Mouse (Mus musculus): ENCODE data around the gene Rimkla. TPM values are rescaled to one million over a fixed set of nuclear protein-coding genes. Genes with fewer than 3 reads are reported as not detected.

Gene Rimkla
- total RNA-seq, 2 experiments from 2014 or later, result 1.2 to 2.0 TPM

DNA sequence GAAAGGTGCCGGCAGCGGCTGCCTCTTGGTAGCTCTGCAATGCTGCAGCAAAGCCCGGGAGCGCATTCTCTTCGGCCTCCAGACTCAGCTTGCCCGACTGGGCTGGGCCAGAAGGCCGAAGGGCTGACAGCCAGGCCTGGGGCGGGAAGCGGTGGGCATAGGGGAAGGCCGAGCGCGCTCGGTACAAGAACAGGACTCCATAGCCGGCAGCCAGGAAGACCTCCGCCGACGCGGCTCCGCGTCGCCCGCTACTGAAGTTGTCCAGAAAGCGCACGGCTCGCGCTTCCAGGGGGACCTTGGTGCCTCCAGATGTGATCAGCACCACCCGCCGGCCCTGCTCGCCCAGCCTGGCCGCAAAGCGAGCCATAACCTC lies 70.5 kb downstream of the Rimkla start:
- peak in 1 of 2 experiments; percentile 11 for DNase-seq (ENCODE audit: low spot score in 2 of 2)

- no peak for DNase-seq (ENCODE audit: low spot score in 2 of 2)
These were observed 71.2 kb downstream of the Rimkla start for GRCm38 (mm10) chr4:119421191-119421590.

DNA sequence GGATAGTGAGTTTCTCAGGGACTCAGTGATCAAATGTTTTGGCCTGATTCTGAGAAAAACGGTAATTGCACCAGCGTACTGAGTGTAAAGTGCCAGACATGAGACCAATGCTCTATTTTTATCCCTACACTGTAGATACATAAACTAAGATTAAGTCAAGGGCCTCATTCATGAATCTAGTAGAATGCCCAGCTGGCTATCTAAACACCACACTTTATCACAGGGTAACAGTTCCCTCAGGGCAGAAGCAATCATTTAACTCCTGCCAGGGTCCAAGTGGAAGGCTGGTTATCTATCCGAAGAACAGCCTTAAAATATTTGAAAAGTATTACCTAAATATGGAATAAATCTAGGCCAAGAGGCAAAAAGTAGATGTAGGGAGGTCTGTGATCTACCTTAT lies 74.5 kb downstream of the Rimkla start:
- no peak for DNase-seq (ENCODE audit: low spot score in 2 of 2)

- no peak for DNase-seq (ENCODE audit: low spot score in 2 of 2)
These were observed 75.2 kb downstream of the Rimkla start for GRCm38 (mm10) chr4:119417270-119417669.

Other genes starting within 250 kb of the Rimkla start
- 1 to 10 TPM in 1 of 2 experiments, under 1 TPM in 1; 0.45 to 8.8 TPM for gene Cldn19, start 237.2 kb downstream of the Rimkla start, total RNA-seq (2021)
- gene Ybx1, start 198.0 kb downstream of the Rimkla start, total RNA-seq (2021), result 100 to 1,000 TPM; 555 to 590 TPM
- 10 to 100 TPM; 32.9 to 33.4 TPM for gene Ppih, start 172.1 kb downstream of the Rimkla start, total RNA-seq (2021)
- 10 to 100 TPM; 11.8 to 14.0 TPM for gene Ccdc30, start 77.1 kb downstream of the Rimkla start, total RNA-seq (2021)
- 10 to 100 TPM; 31.4 to 36.9 TPM for gene Ppcs, start 70.2 kb downstream of the Rimkla start, total RNA-seq (2021)
- gene Zmynd12, start 69.8 kb downstream of the Rimkla start, total RNA-seq (2021), result 1 to 10 TPM; 2.5 to 5.1 TPM
- gene Foxj3, start 44.4 kb upstream of the Rimkla start, total RNA-seq (2021), result 10 to 100 TPM; 51.2 to 58.2 TPM
- 10 to 100 TPM in 1 of 2 experiments, 1 to 10 TPM in 1; 9.7 to 10.2 TPM for gene Frg2f1, start 46.9 kb upstream of the Rimkla start, total RNA-seq (2021)
- gene Guca2a, start 145.1 kb upstream of the Rimkla start, total RNA-seq (2021), result under 1 TPM; 0.56 to 0.92 TPM
- gene Guca2b, start 166.3 kb upstream of the Rimkla start, total RNA-seq (2021), result under 1 TPM in 1 of 2 experiments, not detected in 1; 0.53 TPM
- gene Hivep3, start 241.2 kb upstream of the Rimkla start, total RNA-seq (2021), result 10 to 100 TPM; 10.6 to 12.0 TPM

Measured in adrenal gland, postnatal 4 days (tissue).